Mouse (Mus musculus) adrenal gland, postnatal 14 days (tissue): Measurements from ENCODE around the gene Parp16. TPM values are rescaled to one million over a fixed set of nuclear protein-coding genes. Genes with fewer than 3 reads are reported as not detected.

Experiments used
- DNase-seq: peaks from one replicate; pipeline ENCODE4 v3.0.0; 2021; ENCODE audit warnings: mixed read lengths
- long read RNA-seq, 2 experiments: library from polyadenylated mRNA; stranded (forward); transcript quantifications; one replicate each; pipeline ENCODE4 v2.0.0; 2021
- total RNA-seq: library from RNA; stranded (reverse); gene quantifications from 2 replicates; pipeline ENCODE4 v1.2.3, GENCODE M21; 2021

Gene Parp16
- total RNA-seq = 15.2 and 17.3 TPM in 2 replicates
- long read RNA-seq, experiment 1, transcript Parp16-202 (6 exons, 2,518 nt) = major isoform, 21 of 28 reads
- long read RNA-seq, experiment 1, partial matches to known transcripts = 2 of 28 reads
- long read RNA-seq, experiment 1, other reads (novel, unspliced or antisense) = 2 of 28 reads
- long read RNA-seq, experiment 2, transcript Parp16-202 (6 exons, 2,518 nt) = major isoform, 11 of 16 reads
- long read RNA-seq, experiment 2, partial matches to known transcripts = 1 of 16 reads
- long read RNA-seq, experiment 2, other reads (novel, unspliced or antisense) = 0 of 16 reads

DNA sequence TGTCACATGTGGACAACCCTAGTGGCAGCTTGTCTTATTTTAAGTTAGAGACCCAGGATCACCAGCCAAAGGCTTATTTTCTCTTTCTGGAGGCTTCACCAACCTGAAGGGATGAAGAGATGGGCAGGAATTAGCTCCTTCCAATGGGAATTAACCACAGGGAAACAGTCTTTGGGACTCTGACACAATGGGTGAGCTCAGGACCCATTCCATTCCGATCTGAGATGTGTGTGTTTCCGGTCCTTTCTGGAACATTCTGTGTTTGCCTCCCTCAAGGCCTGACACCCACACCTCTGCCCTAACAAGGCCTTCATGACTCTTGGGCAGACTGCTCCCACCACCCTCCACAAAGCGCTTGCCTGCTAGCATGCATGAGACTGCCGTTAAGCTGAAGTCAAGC lies at the start of gene Parp16:
TSS of gene Parp16 (plus strand) at position 301 of the 400 bp plus-strand sequence.
- DNase-seq = no peak

- DNase-seq = no peak
Measured at GRCm38 (mm10) chr9:65146001-65146400, 49.2 kb upstream of the Parp16 start.

- DNase-seq = no peak
Measured at GRCm38 (mm10) chr9:65148507-65148906, 46.6 kb upstream of the Parp16 start.

DNA sequence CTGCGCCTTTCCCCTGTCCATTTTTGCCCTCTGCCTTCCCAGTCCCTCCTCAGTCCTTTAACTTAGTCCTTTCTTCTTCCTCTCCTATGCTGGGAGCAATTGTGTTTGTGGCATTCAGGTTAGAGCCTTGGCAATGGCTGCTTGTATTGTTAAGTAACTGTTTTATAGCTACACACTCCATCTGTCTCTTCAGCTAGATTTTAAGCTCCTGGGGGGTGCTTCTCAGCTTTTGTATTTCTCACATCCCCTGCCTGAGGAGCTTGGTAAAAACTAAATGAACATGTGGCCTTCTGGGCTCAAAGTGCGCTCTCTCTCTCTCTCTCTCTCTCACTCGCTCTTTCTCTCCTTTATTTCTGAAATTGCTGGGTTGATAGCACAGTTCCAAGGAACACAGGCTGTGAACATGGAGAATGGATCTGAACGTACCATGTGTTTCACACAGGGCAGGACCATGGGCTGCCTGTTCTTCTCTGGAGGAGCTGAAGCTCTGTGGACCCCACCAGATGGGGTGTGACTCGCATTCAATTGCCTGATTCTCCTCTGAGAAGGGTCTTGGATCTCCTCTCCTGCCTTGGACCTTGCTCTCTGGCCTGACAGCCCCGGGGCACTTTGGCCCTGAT lies 42.3 kb upstream of the Parp16 start:
- DNase-seq = no peak

- DNase-seq = no peak
Measured at GRCm38 (mm10) chr9:65153331-65153711, 41.8 kb upstream of the Parp16 start.

- DNase-seq = no peak
Measured at GRCm38 (mm10) chr9:65154692-65155455, 40.3 kb upstream of the Parp16 start.

DNA sequence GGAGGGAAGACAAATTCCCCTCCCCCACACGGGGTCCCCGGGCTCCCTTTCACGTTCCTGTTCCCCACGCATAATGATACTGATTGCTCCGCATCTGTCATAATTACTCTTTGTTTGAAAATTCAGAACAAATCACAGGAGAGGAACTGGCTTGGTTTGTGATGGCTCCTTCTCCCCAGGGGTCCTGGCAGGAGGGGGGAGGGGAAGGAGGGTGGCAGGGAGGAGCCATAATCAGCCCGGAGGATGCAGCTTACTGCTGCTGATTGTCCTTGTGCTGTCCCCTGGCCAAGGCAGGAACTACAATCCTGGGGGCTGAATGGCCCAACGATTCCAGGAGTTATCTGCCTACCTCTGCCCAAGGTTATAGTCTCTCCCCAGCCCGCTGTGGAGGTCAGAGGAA lies 38.5 kb upstream of the Parp16 start:
- peak; percentile 35 for DNase-seq

- no peak for DNase-seq
Measured at GRCm38 (mm10) chr9:65157631-65158030, 37.5 kb upstream of the Parp16 start.

DNA sequence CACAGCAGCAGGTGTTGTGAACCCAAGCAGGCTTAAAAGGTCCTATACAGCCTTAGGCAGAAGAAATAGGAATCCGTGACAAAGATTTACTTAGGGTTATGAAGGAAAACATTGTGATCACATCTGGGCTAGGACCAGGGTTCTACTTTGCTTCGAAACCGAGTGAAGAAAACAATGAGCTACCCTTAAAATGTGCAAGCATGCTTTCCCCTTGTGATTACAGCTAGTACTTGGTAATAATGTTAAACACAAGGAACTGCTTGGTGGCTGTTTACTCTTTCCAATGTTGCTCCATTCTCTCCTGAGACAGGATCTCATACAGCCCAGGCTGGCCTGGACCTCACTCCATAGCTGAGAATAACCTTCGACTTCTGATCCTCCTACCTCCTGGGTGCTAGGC lies 34.0 kb upstream of the Parp16 start:
- DNase-seq = no peak

GRCm38 (mm10) chr9:65161881-65162280 lies 33.3 kb upstream of the Parp16 start:
- DNase-seq = no peak

GRCm38 (mm10) chr9:65162711-65163639 lies 32.2 kb upstream of the Parp16 start:
- DNase-seq = peak; percentile 57

- DNase-seq = no peak
Measured at GRCm38 (mm10) chr9:65164870-65165269, 30.3 kb upstream of the Parp16 start.

GRCm38 (mm10) chr9:65166386-65166785 lies 28.8 kb upstream of the Parp16 start:
- no peak for DNase-seq

DNA sequence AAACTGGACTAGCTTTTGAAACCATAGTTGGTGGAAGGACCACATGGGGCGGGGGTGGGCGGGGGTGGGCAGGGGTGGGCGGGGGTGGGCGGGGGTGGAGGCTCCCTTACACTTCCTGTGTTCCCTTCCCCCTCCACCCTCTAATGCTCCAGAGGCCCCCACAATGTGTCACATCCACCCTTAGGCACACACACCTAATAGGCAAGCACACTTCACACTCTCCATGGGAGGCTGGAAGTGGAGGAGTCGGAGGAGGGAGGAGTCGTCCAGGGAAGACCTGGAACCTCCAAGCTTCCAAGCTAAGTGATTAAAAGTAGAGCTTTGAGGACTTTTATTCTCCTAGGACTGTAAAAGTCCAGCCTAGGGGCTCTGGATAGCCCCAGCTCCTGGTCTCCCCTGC lies 26.6 kb upstream of the Parp16 start:
- DNase-seq = no peak

- DNase-seq = no peak
Measured at GRCm38 (mm10) chr9:65168952-65169351, 26.2 kb upstream of the Parp16 start.

DNA sequence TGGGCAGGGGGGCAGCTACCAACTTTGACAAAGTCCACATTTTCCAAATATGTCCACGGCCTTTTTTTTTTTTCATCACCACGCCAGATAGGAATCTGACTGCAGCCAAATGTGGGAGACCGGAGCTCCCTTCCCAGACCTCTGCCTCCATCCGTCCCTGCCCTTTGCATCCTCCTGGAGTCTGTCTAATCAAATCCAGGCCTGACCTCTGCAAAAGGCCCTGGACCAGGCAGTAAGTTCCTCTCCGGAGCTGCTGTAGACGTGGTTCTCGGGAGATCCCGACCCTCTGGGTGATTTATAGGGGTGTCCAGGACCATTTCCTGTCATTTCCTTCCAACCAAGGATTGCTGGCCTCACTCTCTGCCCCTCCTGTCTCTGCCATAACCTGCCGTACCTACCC lies 22.5 kb upstream of the Parp16 start:
- no peak for DNase-seq

DNA sequence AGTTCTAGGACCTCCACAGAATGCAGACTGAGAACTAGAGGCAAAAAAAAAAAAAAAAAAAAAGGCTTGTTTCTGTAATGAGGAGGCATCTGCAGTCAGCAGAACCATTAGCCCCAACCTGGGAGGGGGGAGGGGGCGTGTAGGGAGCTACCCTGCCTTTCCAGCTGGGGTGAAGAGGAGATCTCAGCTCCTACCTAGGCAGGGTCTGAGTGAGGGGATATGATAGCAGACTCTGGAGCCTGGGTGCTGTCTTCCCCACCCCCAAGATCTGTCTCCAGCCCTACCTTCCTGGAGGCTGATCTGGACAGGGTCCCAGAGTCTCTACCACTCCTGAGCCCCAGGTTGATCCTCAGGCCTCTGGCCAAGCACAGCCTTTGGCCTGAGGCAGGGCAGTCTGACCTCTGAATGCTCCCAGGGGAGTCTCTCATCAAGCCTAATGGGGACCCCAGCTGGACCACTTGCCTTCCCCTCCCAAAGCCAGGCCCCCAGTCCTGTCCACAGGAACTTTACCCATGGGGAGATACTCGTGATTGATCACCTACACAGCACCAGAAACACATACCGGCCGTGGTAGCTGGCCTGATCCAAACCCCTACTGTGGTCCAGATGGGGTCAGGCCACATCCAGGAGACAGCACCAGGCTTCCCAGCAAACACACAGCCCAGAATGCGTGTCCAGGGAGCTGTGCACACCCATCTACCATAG lies 19.8 kb upstream of the Parp16 start:
- no peak for DNase-seq

DNA sequence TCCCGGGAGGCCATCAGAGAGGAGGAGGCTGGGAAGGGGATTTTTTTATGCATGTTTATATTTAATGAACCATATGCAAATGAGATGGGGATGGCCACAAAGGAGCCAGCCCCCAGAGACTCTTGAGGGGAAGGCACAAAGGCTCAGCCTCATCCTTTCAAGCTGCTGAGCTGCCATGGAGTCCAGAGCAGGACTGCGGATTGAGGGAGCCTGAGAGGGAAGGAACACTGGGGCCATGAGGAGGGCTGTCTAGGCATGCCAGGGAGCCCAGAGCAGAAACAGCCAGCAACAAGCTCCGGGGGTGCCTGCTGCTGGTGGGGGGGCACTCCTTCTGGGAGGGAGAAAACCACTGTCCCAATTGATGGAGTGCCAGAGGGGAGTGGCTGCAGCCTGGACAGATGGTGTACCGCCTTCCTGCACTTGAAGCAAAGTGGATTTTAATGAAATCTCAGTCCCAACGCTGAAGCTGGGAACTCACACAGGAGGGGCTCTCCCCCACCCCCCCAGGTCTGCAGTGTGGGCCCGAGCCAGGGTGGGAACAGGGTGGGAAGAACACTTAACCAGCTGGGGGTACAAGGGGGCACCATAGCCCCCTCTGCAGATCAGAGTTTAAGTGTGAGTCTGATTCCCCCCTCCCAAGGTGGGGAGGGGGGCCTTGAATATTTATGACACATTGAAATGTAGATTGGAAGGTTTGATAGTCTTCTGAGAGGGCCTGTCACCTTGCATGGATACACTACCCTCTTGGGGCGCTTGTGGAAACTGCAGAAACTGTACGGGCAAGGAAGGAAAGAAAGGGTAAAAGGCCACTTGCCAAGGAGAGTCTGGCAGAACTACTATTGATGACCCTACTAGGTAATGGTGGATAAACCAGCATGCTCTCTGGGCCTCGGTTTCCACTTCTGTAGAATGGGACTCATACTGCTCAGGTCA lies 18.9 kb upstream of the Parp16 start:
- DNase-seq = no peak

DNA sequence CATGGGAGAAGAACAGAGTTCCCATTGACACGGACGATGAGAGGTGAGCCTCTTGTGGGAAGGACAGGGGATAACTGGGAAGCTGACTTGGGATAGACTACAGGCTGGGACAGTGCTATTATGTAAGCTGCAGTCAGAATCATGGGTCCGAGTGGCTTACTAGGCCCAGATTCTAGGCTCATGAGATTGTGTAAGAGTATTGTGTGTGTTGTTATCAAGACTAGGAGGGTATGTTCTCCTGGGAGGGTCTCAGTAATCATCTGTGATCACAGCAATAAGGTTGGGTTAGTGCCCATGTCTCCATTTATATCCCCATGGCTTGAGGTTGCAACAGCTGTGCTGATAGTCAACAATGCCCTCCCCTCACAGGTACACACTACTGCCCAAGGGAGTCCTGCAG lies 17.7 kb upstream of the Parp16 start:
- DNase-seq = no peak

DNA sequence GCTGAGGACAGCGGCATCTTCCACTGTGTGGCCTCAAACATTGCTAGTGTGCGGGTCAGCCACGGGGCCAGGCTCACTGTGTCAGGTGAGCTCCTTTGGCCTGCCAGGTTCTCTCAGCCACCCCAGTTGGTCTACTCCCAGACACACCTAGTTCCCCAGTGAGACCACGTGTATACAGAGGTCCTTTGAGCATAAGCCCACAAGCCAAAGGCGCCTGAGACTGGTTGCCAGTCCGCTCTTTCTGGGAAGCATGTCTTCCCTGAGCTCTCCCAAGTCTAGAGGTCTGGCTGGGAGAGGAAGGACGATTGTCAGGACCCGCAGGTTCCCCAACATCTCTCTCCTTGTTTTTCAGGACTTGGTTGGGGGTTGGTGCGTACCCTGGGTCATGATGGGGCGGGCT lies 17.2 kb upstream of the Parp16 start:
- no peak for DNase-seq
